Mouse (Mus musculus): ENCODE results near the gene Gm12695.

The Gm12695 gene

GRCm38 (mm10) chr4:96697511-96698217 lies 87.3 kb downstream of the Gm12695 start:
- no peak for DNase-seq

- DNase-seq: peak; percentile 57
Observed at GRCm38 (mm10) chr4:96696614-96697360, 88.2 kb downstream of the Gm12695 start.

- no peak for DNase-seq
Observed at GRCm38 (mm10) chr4:96687358-96687803, 97.6 kb downstream of the Gm12695 start.

GRCm38 (mm10) chr4:96683474-96683873 lies 101.5 kb downstream of the Gm12695 start:
- no peak for DNase-seq

GRCm38 (mm10) chr4:96680966-96681365 lies 104.0 kb downstream of the Gm12695 start:
- no peak for DNase-seq

GRCm38 (mm10) chr4:96680233-96680632 lies 104.8 kb downstream of the Gm12695 start:
- no peak for DNase-seq

All from cerebellum, adult 8-10 months (tissue).